Mouse (Mus musculus) 3134 (cell line): ENCODE measurements at regions not wholly inside any gene's neighbourhood (a gene's known extent, or its start where the extent isn't known, plus 50 kb on each side); places are given as distances from the start of the nearest gene placed in this dataset.

Experiments
- DNase-seq: peaks from one replicate; pipeline ENCODE4 v3.0.0-alpha.2; 2011; ENCODE audit warnings: low spot score; ENCODE audit not compliant: insufficient read length; ENCODE audit errors: extremely low read depth

- DNase-seq: no peak
Observed at GRCm38 (mm10) chr13:28596367-28596766, 339.0 kb downstream of the Gm11361 start.

GRCm38 (mm10) chr13:28592176-28592575, 334.8 kb downstream of the Gm11361 start:
- no peak for DNase-seq

GRCm38 (mm10) chr13:28587977-28588376, 330.6 kb downstream of the Gm11361 start:
- no peak for DNase-seq

- no peak for DNase-seq
Observed at GRCm38 (mm10) chr13:28586693-28587092, 329.4 kb downstream of the Gm11361 start.

GRCm38 (mm10) chr13:28586140-28586539, 328.8 kb downstream of the Gm11361 start:
- no peak for DNase-seq

- DNase-seq: no peak
Observed at GRCm38 (mm10) chr13:28583617-28584016, 326.3 kb downstream of the Gm11361 start.

- no peak for DNase-seq
Observed at GRCm38 (mm10) chr13:28575202-28575851, 318.0 kb downstream of the Gm11361 start.

GRCm38 (mm10) chr13:28573364-28573763, 316.0 kb downstream of the Gm11361 start:
- DNase-seq: no peak

GRCm38 (mm10) chr13:28572448-28572847, 315.1 kb downstream of the Gm11361 start:
- no peak for DNase-seq

GRCm38 (mm10) chr13:28571716-28572115, 314.4 kb downstream of the Gm11361 start:
- DNase-seq: no peak

GRCm38 (mm10) chr13:28563585-28563984, 306.3 kb downstream of the Gm11361 start:
- no peak for DNase-seq

GRCm38 (mm10) chr13:28560081-28560480, 302.8 kb downstream of the Gm11361 start:
- no peak for DNase-seq

- no peak for DNase-seq
Observed at GRCm38 (mm10) chr13:28557032-28557570, 299.8 kb downstream of the Gm11361 start.

GRCm38 (mm10) chr13:28556385-28556938, 299.1 kb downstream of the Gm11361 start:
- no peak for DNase-seq

GRCm38 (mm10) chr13:28554143-28554830, 297.0 kb downstream of the Gm11361 start:
- DNase-seq: no peak

- DNase-seq: no peak
Observed at GRCm38 (mm10) chr13:28552974-28553750, 295.8 kb downstream of the Gm11361 start.

- DNase-seq: no peak
Observed at GRCm38 (mm10) chr13:28551555-28551954, 294.2 kb downstream of the Gm11361 start.

- no peak for DNase-seq
Observed at GRCm38 (mm10) chr13:28545797-28546196, 288.5 kb downstream of the Gm11361 start.

- DNase-seq: no peak
Observed at GRCm38 (mm10) chr13:28545337-28545736, 288.0 kb downstream of the Gm11361 start.

GRCm38 (mm10) chr13:28544819-28545180, 287.5 kb downstream of the Gm11361 start:
- no peak for DNase-seq
